Mouse (Mus musculus): Measurements from ENCODE around the gene Matn4. TPM values are rescaled to one million over a fixed set of nuclear protein-coding genes. Genes with fewer than 3 reads are reported as not detected.

The Matn4 gene
- polyA plus RNA-seq (2014; fragmentation: Illumina TruSeq; extraction: RNeasy Lipid Tissue Mini Kit (QIAGEN cat#74804); ENCODE audit: low read depth, low replicate concordance), result 0.16 TPM

DNA sequence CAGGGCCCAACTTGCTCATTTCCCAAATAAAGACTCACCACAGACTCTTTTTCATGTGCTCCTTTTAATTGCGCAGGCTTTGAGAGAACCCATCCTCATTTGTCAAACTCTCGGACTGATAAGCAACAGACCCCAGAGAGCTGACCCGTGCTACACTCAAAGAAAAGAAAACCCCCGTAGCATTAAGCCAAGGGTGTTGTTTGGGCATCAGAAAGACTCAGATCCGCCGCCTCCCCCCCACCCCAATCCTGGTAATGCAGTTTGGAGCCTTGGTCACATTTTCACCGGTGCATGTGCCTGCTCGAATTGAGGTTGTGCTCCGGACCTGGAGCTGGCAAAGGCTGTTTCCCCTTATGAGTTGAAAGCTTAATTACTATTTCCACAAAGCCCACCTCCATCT, at the start of gene Matn4:
Matn4 (minus strand) TSS at position 101 of the 400 bp plus-strand sequence.

DNA sequence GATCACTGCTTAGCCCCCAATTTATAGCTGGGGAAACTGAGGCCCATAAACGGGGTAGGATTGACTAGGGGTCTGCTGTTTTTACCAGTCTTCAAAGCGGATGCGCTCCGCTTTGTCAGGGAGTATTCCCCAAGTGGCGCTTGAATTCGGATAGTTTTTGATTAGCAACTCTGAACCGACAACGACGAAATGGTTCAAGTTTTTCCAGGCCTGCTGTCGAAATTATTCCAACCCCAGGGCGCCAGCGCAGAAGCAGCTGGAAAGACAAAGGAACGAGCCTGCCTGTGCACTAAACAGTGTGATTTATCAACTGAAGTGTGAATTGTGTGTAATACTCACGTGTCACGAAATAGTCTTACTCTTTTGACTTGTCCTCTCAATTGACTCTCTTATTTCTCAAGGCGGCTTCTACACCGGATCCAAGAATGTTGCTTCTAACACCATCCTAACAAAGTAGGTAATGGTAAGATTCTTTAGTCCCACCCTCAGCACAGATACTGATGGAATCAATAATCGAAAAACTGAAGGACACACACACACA, 38.6 kb upstream of the Matn4 start, which contains the start of gene Sdc4:
Sdc4 (minus strand) TSS at position 428 of the 541 bp plus-strand sequence.

DNA sequence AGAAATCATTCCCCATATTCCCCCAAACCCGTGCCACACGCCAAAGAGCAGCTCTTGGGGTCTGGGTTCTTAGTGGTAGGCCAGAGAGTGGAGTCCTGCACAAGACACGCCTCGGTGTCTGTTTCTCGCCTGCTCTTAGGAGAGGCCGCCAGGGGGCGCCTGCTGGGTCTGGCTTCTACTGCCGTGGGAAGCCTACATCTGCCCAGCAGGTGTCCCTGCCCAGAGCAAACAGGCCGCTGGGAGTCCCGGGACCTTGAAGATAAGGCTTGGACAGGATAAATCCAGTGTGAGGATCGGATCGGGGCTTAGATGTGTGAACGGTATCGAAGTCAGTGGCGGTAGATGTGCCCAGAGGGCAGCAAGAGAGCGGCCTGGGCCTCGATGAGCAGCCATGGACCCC, 2.1 kb downstream of the Matn4 start, which contains the start of gene Rbpjl:
Rbpjl (plus strand) TSS at position 236 of the 400 bp plus-strand sequence.

DNA sequence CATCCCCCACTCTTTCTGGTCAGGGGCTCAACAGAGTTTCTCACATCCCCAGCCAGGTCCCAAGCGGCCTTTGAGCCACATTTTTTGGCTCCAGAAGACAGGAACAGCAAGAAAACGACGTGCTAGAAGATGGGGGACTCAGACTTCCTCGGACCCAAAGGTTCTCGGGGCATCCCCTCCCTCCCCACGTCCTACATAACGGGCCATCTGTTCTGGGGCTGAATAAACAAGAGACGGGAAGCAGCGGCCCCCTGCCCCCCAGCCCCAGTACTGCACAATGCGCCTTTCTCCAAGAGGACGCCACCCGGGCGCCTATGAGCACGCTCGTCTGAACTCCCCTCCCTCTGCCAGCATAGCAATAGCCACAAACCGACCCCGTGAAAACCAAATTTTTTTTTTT, 15.9 kb downstream of the Matn4 start, which contains the start of gene Slpi:
Slpi (minus strand) TSS at position 76 of the 400 bp plus-strand sequence.

Other genes starting within 250 kb of the Matn4 start
- gene Kcns1, start 234.0 kb downstream of the Matn4 start, polyA plus RNA-seq (2014; fragmentation: Illumina TruSeq; extraction: RNeasy Lipid Tissue Mini Kit (QIAGEN cat#74804); ENCODE audit: low read depth, low replicate concordance), result not detected
- gene Wfdc5, start 222.4 kb downstream of the Matn4 start, polyA plus RNA-seq (2014; fragmentation: Illumina TruSeq; extraction: RNeasy Lipid Tissue Mini Kit (QIAGEN cat#74804); ENCODE audit: low read depth, low replicate concordance), result not detected
- gene Wfdc12, start 214.6 kb downstream of the Matn4 start, polyA plus RNA-seq (2014; fragmentation: Illumina TruSeq; extraction: RNeasy Lipid Tissue Mini Kit (QIAGEN cat#74804); ENCODE audit: low read depth, low replicate concordance), result not detected
- not detected for gene Wfdc15a, start 205.0 kb downstream of the Matn4 start, polyA plus RNA-seq (2014; fragmentation: Illumina TruSeq; extraction: RNeasy Lipid Tissue Mini Kit (QIAGEN cat#74804); ENCODE audit: low read depth, low replicate concordance)
- 155 TPM for gene Wfdc15b, start 183.5 kb downstream of the Matn4 start, polyA plus RNA-seq (2014; fragmentation: Illumina TruSeq; extraction: RNeasy Lipid Tissue Mini Kit (QIAGEN cat#74804); ENCODE audit: low read depth, low replicate concordance)
- not detected for gene Svs2, start 166.7 kb downstream of the Matn4 start, polyA plus RNA-seq (2014; fragmentation: Illumina TruSeq; extraction: RNeasy Lipid Tissue Mini Kit (QIAGEN cat#74804); ENCODE audit: low read depth, low replicate concordance)
- not detected for gene Svs3b, start 148.5 kb downstream of the Matn4 start, polyA plus RNA-seq (2014; fragmentation: Illumina TruSeq; extraction: RNeasy Lipid Tissue Mini Kit (QIAGEN cat#74804); ENCODE audit: low read depth, low replicate concordance)
- gene Svs4, start 126.7 kb downstream of the Matn4 start, polyA plus RNA-seq (2014; fragmentation: Illumina TruSeq; extraction: RNeasy Lipid Tissue Mini Kit (QIAGEN cat#74804); ENCODE audit: low read depth, low replicate concordance), result not detected
- gene Svs3a, start 115.9 kb downstream of the Matn4 start, polyA plus RNA-seq (2014; fragmentation: Illumina TruSeq; extraction: RNeasy Lipid Tissue Mini Kit (QIAGEN cat#74804); ENCODE audit: low read depth, low replicate concordance), result not detected
- gene Svs6, start 88.4 kb downstream of the Matn4 start, polyA plus RNA-seq (2014; fragmentation: Illumina TruSeq; extraction: RNeasy Lipid Tissue Mini Kit (QIAGEN cat#74804); ENCODE audit: low read depth, low replicate concordance), result not detected
- gene Svs5, start 72.4 kb downstream of the Matn4 start, polyA plus RNA-seq (2014; fragmentation: Illumina TruSeq; extraction: RNeasy Lipid Tissue Mini Kit (QIAGEN cat#74804); ENCODE audit: low read depth, low replicate concordance), result not detected
- gene Slpi, start 16.1 kb downstream of the Matn4 start, polyA plus RNA-seq (2014; fragmentation: Illumina TruSeq; extraction: RNeasy Lipid Tissue Mini Kit (QIAGEN cat#74804); ENCODE audit: low read depth, low replicate concordance), result not detected
- gene Rbpjl, start 2.0 kb downstream of the Matn4 start, polyA plus RNA-seq (2014; fragmentation: Illumina TruSeq; extraction: RNeasy Lipid Tissue Mini Kit (QIAGEN cat#74804); ENCODE audit: low read depth, low replicate concordance), result not detected
- 266 TPM for gene Sdc4, start 38.7 kb upstream of the Matn4 start, polyA plus RNA-seq (2014; fragmentation: Illumina TruSeq; extraction: RNeasy Lipid Tissue Mini Kit (QIAGEN cat#74804); ENCODE audit: low read depth, low replicate concordance)
- gene Sys1, start 51.8 kb upstream of the Matn4 start, polyA plus RNA-seq (2014; fragmentation: Illumina TruSeq; extraction: RNeasy Lipid Tissue Mini Kit (QIAGEN cat#74804); ENCODE audit: low read depth, low replicate concordance), result 10.3 TPM
- gene Gm20458, start 55.8 kb upstream of the Matn4 start, polyA plus RNA-seq (2014; fragmentation: Illumina TruSeq; extraction: RNeasy Lipid Tissue Mini Kit (QIAGEN cat#74804); ENCODE audit: low read depth, low replicate concordance), result not detected
- gene Trp53tg5, start 68.6 kb upstream of the Matn4 start, polyA plus RNA-seq (2014; fragmentation: Illumina TruSeq; extraction: RNeasy Lipid Tissue Mini Kit (QIAGEN cat#74804); ENCODE audit: low read depth, low replicate concordance), result not detected
- 3.8 TPM for gene Dbndd2, start 80.9 kb upstream of the Matn4 start, polyA plus RNA-seq (2014; fragmentation: Illumina TruSeq; extraction: RNeasy Lipid Tissue Mini Kit (QIAGEN cat#74804); ENCODE audit: low read depth, low replicate concordance)
- gene Pigt, start 92.4 kb upstream of the Matn4 start, polyA plus RNA-seq (2014; fragmentation: Illumina TruSeq; extraction: RNeasy Lipid Tissue Mini Kit (QIAGEN cat#74804); ENCODE audit: low read depth, low replicate concordance), result 5.5 TPM
- gene Wfdc2, start 157.3 kb upstream of the Matn4 start, polyA plus RNA-seq (2014; fragmentation: Illumina TruSeq; extraction: RNeasy Lipid Tissue Mini Kit (QIAGEN cat#74804); ENCODE audit: low read depth, low replicate concordance), result 19.6 TPM
- gene Spint3, start 168.3 kb upstream of the Matn4 start, polyA plus RNA-seq (2014; fragmentation: Illumina TruSeq; extraction: RNeasy Lipid Tissue Mini Kit (QIAGEN cat#74804); ENCODE audit: low read depth, low replicate concordance), result not detected
- not detected for gene Wfdc6a, start 180.3 kb upstream of the Matn4 start, polyA plus RNA-seq (2014; fragmentation: Illumina TruSeq; extraction: RNeasy Lipid Tissue Mini Kit (QIAGEN cat#74804); ENCODE audit: low read depth, low replicate concordance)
- not detected for gene Eppin, start 188.4 kb upstream of the Matn4 start, polyA plus RNA-seq (2014; fragmentation: Illumina TruSeq; extraction: RNeasy Lipid Tissue Mini Kit (QIAGEN cat#74804); ENCODE audit: low read depth, low replicate concordance)
- not detected for gene Wfdc6b, start 208.4 kb upstream of the Matn4 start, polyA plus RNA-seq (2014; fragmentation: Illumina TruSeq; extraction: RNeasy Lipid Tissue Mini Kit (QIAGEN cat#74804); ENCODE audit: low read depth, low replicate concordance)
- gene Wfdc8, start 208.5 kb upstream of the Matn4 start, polyA plus RNA-seq (2014; fragmentation: Illumina TruSeq; extraction: RNeasy Lipid Tissue Mini Kit (QIAGEN cat#74804); ENCODE audit: low read depth, low replicate concordance), result not detected
- gene Wfdc16, start 233.6 kb upstream of the Matn4 start, polyA plus RNA-seq (2014; fragmentation: Illumina TruSeq; extraction: RNeasy Lipid Tissue Mini Kit (QIAGEN cat#74804); ENCODE audit: low read depth, low replicate concordance), result 37.6 TPM